Mouse (Mus musculus) myocyte (in vitro differentiated cells): Measurements from ENCODE around the gene 4933427D14Rik. TPM values are rescaled to one million over a fixed set of nuclear protein-coding genes. Genes with fewer than 3 reads are reported as not detected.
A peak's percentile ranks its signal among the peaks of the same experiment; 100 is the strongest.

Experiments
- H3K27me3 ChIP-seq: one replicate; pipeline ENCODE4 v1.6.1; 2011; ENCODE audit not compliant: control insufficient read depth, insufficient read depth, insufficient read length
- H3K36me3 ChIP-seq: one replicate; pipeline ENCODE4 v1.6.1; 2011; ENCODE audit not compliant: control insufficient read depth, insufficient read depth
- H3K4me2 ChIP-seq: one replicate; pipeline ENCODE4 v1.6.1; 2011; ENCODE audit warnings: low read depth, control low read depth
- H3K4me3 ChIP-seq: one replicate; pipeline ENCODE4 v1.5.1; 2011; ENCODE audit warnings: mild to moderate bottlenecking, control low read depth, moderate library complexity
- H3K79me2 ChIP-seq: one replicate; pipeline ENCODE4 v1.6.1; 2011; ENCODE audit not compliant: control insufficient read depth, insufficient read depth
- H3ac ChIP-seq: one replicate; pipeline ENCODE4 v1.6.1; 2011; ENCODE audit not compliant: control insufficient read depth, insufficient read length
- CEBPB ChIP-seq: IDR thresholded peaks from 2 replicates; pipeline ENCODE4 v1.6.1; 2011; ENCODE audit warnings: mild to moderate bottlenecking, moderate library complexity; ENCODE audit not compliant: poor library complexity, insufficient read depth, severe bottlenecking
- E2F4 ChIP-seq: IDR thresholded peaks from one replicate; pipeline ENCODE4 v1.6.1; 2011; ENCODE audit warnings: mild to moderate bottlenecking, control low read depth, moderate library complexity; ENCODE audit not compliant: insufficient read depth
- MAX ChIP-seq: IDR thresholded peaks from one replicate; pipeline ENCODE4 v1.6.1; 2011; ENCODE audit warnings: low read depth, mild to moderate bottlenecking, control low read depth
- MYOD1 ChIP-seq, 3 experiments: IDR thresholded peaks; one replicate each; pipeline ENCODE4 v1.6.1; 2011; ENCODE audit warnings: control low read depth in 2 of 3, low read depth in 2 of 3, mild to moderate bottlenecking in 2 of 3, moderate library complexity in 1 of 3; ENCODE audit not compliant: insufficient read length in 2 of 3, control insufficient read depth in 1 of 3
- MYOG ChIP-seq, 3 experiments: IDR thresholded peaks; one replicate each; pipeline ENCODE4 v1.6.1; 2011; ENCODE audit warnings: control low read depth in 2 of 3, low read depth in 2 of 3, mild to moderate bottlenecking in 2 of 3; ENCODE audit not compliant: insufficient read length in 2 of 3, control insufficient read depth in 1 of 3, insufficient read depth in 1 of 3
- POLR2A ChIP-seq: IDR thresholded peaks from one replicate; pipeline ENCODE4 v1.6.1; 2011; ENCODE audit warnings: low read depth, mild to moderate bottlenecking, control low read depth, moderate library complexity; ENCODE audit not compliant: insufficient read length
- POLR2AphosphoS2 ChIP-seq: IDR thresholded peaks from one replicate; pipeline ENCODE4 v1.6.1; 2011; ENCODE audit warnings: low read depth, control low read depth; ENCODE audit not compliant: insufficient read length
- REST ChIP-seq: IDR thresholded peaks from one replicate; pipeline ENCODE4 v1.6.1; 2011; ENCODE audit warnings: mild to moderate bottlenecking, control low read depth, moderate library complexity; ENCODE audit not compliant: insufficient read depth, insufficient read length
- SRF ChIP-seq: IDR thresholded peaks from one replicate; pipeline ENCODE4 v1.6.1; 2011; ENCODE audit warnings: low read depth; ENCODE audit not compliant: control insufficient read depth, insufficient read length
- TCF12 ChIP-seq: IDR thresholded peaks from one replicate; pipeline ENCODE4 v1.6.1; 2011; ENCODE audit warnings: mild to moderate bottlenecking, control low read depth; ENCODE audit not compliant: poor library complexity, insufficient read depth, severe bottlenecking
- TCF3 ChIP-seq: IDR thresholded peaks from one replicate; pipeline ENCODE4 v1.6.1; 2011; ENCODE audit warnings: low read depth, control low read depth; ENCODE audit not compliant: insufficient read length
- USF1 ChIP-seq: IDR thresholded peaks from one replicate; pipeline ENCODE4 v1.6.1; 2011; ENCODE audit warnings: low read depth, mild to moderate bottlenecking, control low read depth, moderate library complexity
- polyA plus RNA-seq: library from polyadenylated mRNA; unstranded; fragments of >200 nt; fragmentation: generic; extraction: Trizol; gene quantifications from one replicate; pipeline ENCODE4 v1.2.1, GENCODE M21; 2012; ENCODE audit warnings: missing spikeins

The 4933427D14Rik gene
- polyA plus RNA-seq, 1 experiment = 2.8 TPM

DNA sequence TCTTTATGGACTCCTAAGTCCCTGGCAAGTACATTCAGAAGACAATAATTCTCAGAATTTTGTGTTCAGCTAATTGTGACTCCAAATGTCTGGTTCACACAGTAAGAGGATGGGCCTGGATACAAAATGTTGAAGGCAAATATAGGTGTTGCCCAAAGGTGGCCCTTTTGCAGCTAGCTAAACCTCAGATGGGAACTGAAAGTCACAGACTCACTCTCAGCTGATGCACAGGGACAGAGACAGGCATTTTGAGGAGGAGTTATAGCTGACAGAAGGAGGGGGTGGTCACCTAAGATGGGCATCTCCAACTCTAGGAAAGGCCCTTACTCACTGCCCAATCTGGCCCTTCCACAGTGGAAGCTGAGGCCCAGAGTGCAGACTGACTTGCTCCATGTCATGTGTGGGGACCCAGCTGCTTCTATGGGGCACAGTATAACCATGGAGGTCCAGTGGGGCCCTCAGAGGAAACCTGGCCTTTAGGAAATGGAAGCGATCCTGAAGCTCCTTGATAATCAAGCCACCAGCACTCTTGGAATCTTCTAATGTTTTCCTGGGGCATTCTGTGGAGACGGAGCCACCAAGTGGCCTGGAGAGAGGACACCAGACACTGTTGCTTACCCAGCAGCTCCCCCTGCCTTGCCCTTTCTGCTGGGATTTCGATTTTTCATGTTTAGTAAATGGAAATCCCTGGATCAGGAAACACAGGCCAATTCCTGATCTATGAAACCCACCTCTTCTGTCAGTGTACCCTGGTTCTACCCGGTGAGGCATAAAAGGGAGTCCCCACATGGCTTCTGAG, 33.0 kb upstream of the 4933427D14Rik start:
- TF ChIP-seq E2F4 (no peak), REST (no peak), CEBPB (no peak), TCF12 (no peak), POLR2AphosphoS2 (no peak), POLR2A (no peak), MYOG (IDR thresholded peaks at IDR 0.05; ENCODE audit: control insufficient read depth in 1 of 3, insufficient read depth in 1 of 3, insufficient read length in 2 of 3, low read depth in 2 of 3) (no peak)
- Histone ChIP-seq H3K27me3 (peaks cover 4% of the 10 kb centered on the region), H3K4me3 (no peak overlapping the region), H3K36me3 (no peaks in the 10 kb centered on the region), H3K79me2 (no peaks in the 10 kb centered on the region), H3ac (no peak overlapping the region), H3K4me2 (no peak overlapping the region)

GRCm38 (mm10) chr11:72234013-72234412, 26.8 kb upstream of the 4933427D14Rik start:
- Histone ChIP-seq H3ac (no peak overlapping the region), H3K27me3 (no peaks in the 10 kb centered on the region), H3K36me3 (no peaks in the 10 kb centered on the region), H3K4me3 (no peak overlapping the region), H3K4me2 (peak overlapping the region; percentile 21), H3K79me2 (no peaks in the 10 kb centered on the region)
- no peak for TF ChIP-seq POLR2AphosphoS2
- TF ChIP-seq MAX = no peak
- TF ChIP-seq MYOD1 (IDR thresholded peaks at IDR 0.05; ENCODE audit: control insufficient read depth in 1 of 3, insufficient read length in 2 of 3, low read depth in 2 of 3) = peak; percentile 17 to 77 (median 71)
- TF ChIP-seq SRF = peak; percentile 11
- TF ChIP-seq TCF12 = peak; percentile 36
- TF ChIP-seq MYOG (IDR thresholded peaks at IDR 0.05; ENCODE audit: control insufficient read depth in 1 of 3, insufficient read depth in 1 of 3, insufficient read length in 2 of 3, low read depth in 2 of 3) = peak; percentile 82 to 96 (median 83)
- no peak for TF ChIP-seq CEBPB
- no peak for TF ChIP-seq REST
- peak; percentile 69 for TF ChIP-seq TCF3
- TF ChIP-seq E2F4 = no peak
- TF ChIP-seq USF1 = no peak
- no peak for TF ChIP-seq POLR2A

GRCm38 (mm10) chr11:72232991-72233390, 25.7 kb upstream of the 4933427D14Rik start:
- no peak overlapping the region for H3ac ChIP-seq
- H3K27me3 ChIP-seq = no peaks in the 10 kb centered on the region
- TF ChIP-seq CEBPB (no peak), MAX (no peak), TCF3 (no peak), TCF12 (no peak), REST (no peak), POLR2AphosphoS2 (no peak), USF1 (no peak), POLR2A (no peak), E2F4 (no peak), MYOD1 (IDR thresholded peaks at IDR 0.05; ENCODE audit: control insufficient read depth in 1 of 3, insufficient read length in 2 of 3, low read depth in 2 of 3) (no peak), SRF (no peak), MYOG (IDR thresholded peaks at IDR 0.05; ENCODE audit: control insufficient read depth in 1 of 3, insufficient read depth in 1 of 3, insufficient read length in 2 of 3, low read depth in 2 of 3) (no peak)
- no peaks in the 10 kb centered on the region for H3K36me3 ChIP-seq
- no peaks in the 10 kb centered on the region for H3K79me2 ChIP-seq
- no peak overlapping the region for H3K4me2 ChIP-seq
- H3K4me3 ChIP-seq = no peak overlapping the region

GRCm38 (mm10) chr11:72232068-72232467, 24.8 kb upstream of the 4933427D14Rik start:
- TF ChIP-seq POLR2A (no peak), MYOG (IDR thresholded peaks at IDR 0.05; ENCODE audit: control insufficient read depth in 1 of 3, insufficient read depth in 1 of 3, insufficient read length in 2 of 3, low read depth in 2 of 3) (no peak), REST (no peak), TCF3 (no peak), MYOD1 (IDR thresholded peaks at IDR 0.05; ENCODE audit: control insufficient read depth in 1 of 3, insufficient read length in 2 of 3, low read depth in 2 of 3) (no peak), SRF (no peak), CEBPB (no peak), TCF12 (no peak), MAX (no peak), USF1 (no peak), E2F4 (no peak), POLR2AphosphoS2 (no peak)
- no peaks in the 10 kb centered on the region for H3K27me3 ChIP-seq
- H3K36me3 ChIP-seq = no peaks in the 10 kb centered on the region
- H3K4me2 ChIP-seq = no peak overlapping the region
- no peak overlapping the region for H3ac ChIP-seq
- no peak overlapping the region for H3K4me3 ChIP-seq
- no peaks in the 10 kb centered on the region for H3K79me2 ChIP-seq
